Comparison of ENCODE assay signal across 28 mouse cellular contexts in genomic region chr5:66647504-66647903, GRCm38 (mm10). TPM values are rescaled to one million over a fixed set of nuclear protein-coding genes. Genes with fewer than 3 reads are reported as not detected.
DNase-seq lines count a peak whose midpoint lies in the region; ATAC-seq and TF ChIP-seq lines count a peak whose summit lies in the region.
"Had no signal": no experiment of that assay in that cellular context is flagged by ENCODE, and none has a peak within 500 bp of the region (broad histone marks: within the 10 kb centered on the region; RNA-seq: fewer than 3 reads in every experiment).

No protein-coding gene starts in this region.

- 12% methylated on average over 7 of the region's 7 CpGs for WGBS in heart, adult 2 months
- 34% methylated on average over 7 of the region's 7 CpGs for whole genome bisulfite sequencing in lung, embryonic 14.5 days
- WGBS in lung, postnatal 0 days = 17% methylated on average over 7 of the region's 7 CpGs
- WGBS in heart, postnatal 0 days = 5% methylated on average over 7 of the region's 7 CpGs
- 63% methylated on average over 7 of the region's 7 CpGs for WGBS in kidney, embryonic 14.5 days

- H3K4me3 ChIP-seq in heart, adult 2 months = no peak overlapping the region
- H3K4me3 ChIP-seq in lung, embryonic 14.5 days (ENCODE audit: low read depth, low read length) = no peak overlapping the region
- H3K4me3 ChIP-seq in lung, postnatal 0 days (ENCODE audit: low read depth, low read length) = no peak overlapping the region
- H3K4me3 ChIP-seq in heart, postnatal 0 days (ENCODE audit: low read depth, low read length) = no peak overlapping the region
- no peak overlapping the region for H3K4me3 ChIP-seq in kidney, embryonic 14.5 days (ENCODE audit: low read length)
- H3K4me3 ChIP-seq: embryonic facial prominence, embryonic 10.5 days; embryonic facial prominence, embryonic 15.5 days; forebrain, embryonic 12.5 days; hindbrain, embryonic 10.5 days; hindbrain, embryonic 15.5 days; kidney, embryonic 15.5 days; left cerebral cortex, adult 2 months; limb, embryonic 13.5 days had no signal

- DNase-seq in heart, adult 18-20 months = peak; percentile 13 to 16
- no peak for DNase-seq in heart, adult 2 months
- DNase-seq in lung, embryonic 14.5 days = peak; percentile 12
- DNase-seq in lung, postnatal 0 days (ENCODE audit: low spot score) = no peak
- DNase-seq in heart, postnatal 0 days (ENCODE audit: low spot score) = peak; percentile 30
- DNase-seq in right cerebral cortex, postnatal 10 days (ENCODE audit: low spot score in 2 of 2) = no peak
- DNase-seq: adrenal gland, adult 8-10 months; B cell, adult 2 months; cerebellum, adult 8-10 months; cerebellum, postnatal 25 days; forebrain, postnatal 0 days; kidney, adult 11 months; kidney, postnatal 25 days; midbrain, embryonic 14.5 days; right cerebral cortex, postnatal 14 days; thymus, postnatal 4 days had no signal

- ATAC-seq in lung, embryonic 14.5 days (ENCODE audit: insufficient read depth) = no peak
- ATAC-seq in lung, postnatal 0 days = no peak
- peak; percentile 72; the same call in 1 of the 2 replicates for ATAC-seq in heart, postnatal 0 days (ENCODE audit: insufficient read depth, low read depth)
- ATAC-seq in kidney, embryonic 14.5 days (ENCODE audit: low FRiP score, low TSS enrichment) = no peak
- ATAC-seq: forebrain, postnatal 0 days; inflammation-experienced regulatory T-cells, adult 6 months had no signal

- H3K9ac ChIP-seq in heart, adult 2 months (ENCODE audit: low read depth, low read length) = no peak overlapping the region
- H3K9ac ChIP-seq in lung, embryonic 14.5 days = no peak overlapping the region
- no peak overlapping the region for H3K9ac ChIP-seq in lung, postnatal 0 days (replicated peaks; ENCODE audit: low read depth)
- H3K9ac ChIP-seq in heart, postnatal 0 days (replicated peaks; ENCODE audit: low read depth, low read length) = 0 out of 2 replicates have a peak overlapping the region, but pooled peaks have one; percentile 17
- no peak overlapping the region for H3K9ac ChIP-seq in kidney, embryonic 14.5 days (ENCODE audit: low read depth, low read length)
- H3K9ac ChIP-seq: embryonic facial prominence, embryonic 15.5 days; forebrain, embryonic 12.5 days; forebrain, postnatal 0 days; hindbrain, embryonic 15.5 days; kidney, embryonic 15.5 days; limb, embryonic 13.5 days had no signal

- TF ChIP-seq CTCF in heart, adult 2 months (IDR thresholded peaks at IDR 0.05) = no peak
- TF ChIP-seq CTCF in lung, embryonic 14.5 days (IDR thresholded peaks at IDR 0.05; ENCODE audit: low read depth) = no peak
- TF ChIP-seq CTCF in lung, postnatal 0 days (IDR thresholded peaks at IDR 0.05) = no peak
- TF ChIP-seq CTCF in heart, postnatal 0 days (IDR thresholded peaks at IDR 0.05; ENCODE audit: low read depth) = no peak

- intact Hi-C loops in heart, adult 2 months (cut with DNase I) = no loop called here

- no peaks in the 10 kb centered on the region for H3K36me3 ChIP-seq in heart, adult 2 months (ENCODE audit: control insufficient read depth, insufficient read depth, low read length)
- H3K36me3 ChIP-seq in lung, embryonic 14.5 days (ENCODE audit: insufficient read depth) = no peaks in the 10 kb centered on the region
- H3K36me3 ChIP-seq in lung, postnatal 0 days (ENCODE audit: insufficient read depth, low read length) = no peaks in the 10 kb centered on the region
- H3K36me3 ChIP-seq in heart, postnatal 0 days (replicated peaks; ENCODE audit: control insufficient read depth, insufficient read depth, low read length) = no peaks in the 10 kb centered on the region
- H3K36me3 ChIP-seq in kidney, embryonic 14.5 days (ENCODE audit: control insufficient read depth, insufficient read depth, low read length) = no peaks in the 10 kb centered on the region
- H3K36me3 ChIP-seq: embryonic facial prominence, embryonic 10.5 days; embryonic facial prominence, embryonic 15.5 days; forebrain, embryonic 12.5 days; hindbrain, embryonic 10.5 days; hindbrain, embryonic 15.5 days; kidney, embryonic 15.5 days; limb, embryonic 13.5 days had no signal

- TF ChIP-seq POLR2A in heart, adult 2 months (IDR thresholded peaks at IDR 0.05; ENCODE audit: insufficient read depth, low read depth, low read length) = no peak

- H3K9me3 ChIP-seq in lung, embryonic 14.5 days (ENCODE audit: low read depth, low read length) = no peaks in the 10 kb centered on the region
- no peaks in the 10 kb centered on the region for H3K9me3 ChIP-seq in lung, postnatal 0 days (ENCODE audit: low read length)
- H3K9me3 ChIP-seq in heart, postnatal 0 days (replicated peaks; ENCODE audit: control insufficient read depth, low read length) = no peaks in the 10 kb centered on the region
- no peaks in the 10 kb centered on the region for H3K9me3 ChIP-seq in kidney, embryonic 14.5 days (ENCODE audit: control insufficient read depth, low read length)
- H3K9me3 ChIP-seq: embryonic facial prominence, embryonic 10.5 days; embryonic facial prominence, embryonic 15.5 days; forebrain, embryonic 12.5 days; hindbrain, embryonic 10.5 days; hindbrain, embryonic 15.5 days; kidney, embryonic 15.5 days; limb, embryonic 13.5 days had no signal

- no peaks in the 10 kb centered on the region for H3K79me2 ChIP-seq in heart, adult 2 months (replicated peaks; ENCODE audit: control insufficient read depth, insufficient read depth, low read length)

- no peak for TF ChIP-seq EP300 in heart, adult 2 months (IDR thresholded peaks at IDR 0.05; ENCODE audit: insufficient read depth, low read depth, low read length)
- TF ChIP-seq EP300 in lung, postnatal 0 days (IDR thresholded peaks at IDR 0.05) = no peak
- no peak for TF ChIP-seq EP300 in heart, postnatal 0 days (IDR thresholded peaks at IDR 0.05; ENCODE audit: low read depth)

- H3K27me3 ChIP-seq in heart, adult 2 months (ENCODE audit: control insufficient read depth, insufficient read depth, low read length) = no peaks in the 10 kb centered on the region
- H3K27me3 ChIP-seq in lung, embryonic 14.5 days (ENCODE audit: insufficient read depth, low read length) = no peaks in the 10 kb centered on the region
- H3K27me3 ChIP-seq in lung, postnatal 0 days (replicated peaks; ENCODE audit: insufficient read depth, low read length) = no peaks in the 10 kb centered on the region
- no peaks in the 10 kb centered on the region for H3K27me3 ChIP-seq in heart, postnatal 0 days (ENCODE audit: control insufficient read depth, insufficient read depth, low read length)
- H3K27me3 ChIP-seq in kidney, embryonic 14.5 days (ENCODE audit: control insufficient read depth, insufficient read depth, low read length) = no peaks in the 10 kb centered on the region
- H3K27me3 ChIP-seq: embryonic facial prominence, embryonic 15.5 days; forebrain, embryonic 12.5 days; hindbrain, embryonic 15.5 days; kidney, embryonic 15.5 days; limb, embryonic 13.5 days had no signal

- H3K4me1 ChIP-seq in heart, adult 2 months (ENCODE audit: control insufficient read depth, insufficient read depth, low read length) = peaks cover 1% of the 10 kb centered on the region; the same call in 1 of the 2 replicates
- H3K4me1 ChIP-seq in lung, embryonic 14.5 days (ENCODE audit: insufficient read depth) = no peaks in the 10 kb centered on the region
- H3K4me1 ChIP-seq in lung, postnatal 0 days (ENCODE audit: insufficient read depth, low read depth, low read length) = no peaks in the 10 kb centered on the region
- H3K4me1 ChIP-seq in heart, postnatal 0 days (ENCODE audit: control insufficient read depth, insufficient read depth) = peaks cover 13% of the 10 kb centered on the region
- H3K4me1 ChIP-seq in kidney, embryonic 14.5 days (ENCODE audit: control insufficient read depth, insufficient read depth, low read length) = no peaks in the 10 kb centered on the region
- H3K4me1 ChIP-seq: embryonic facial prominence, embryonic 15.5 days; forebrain, embryonic 12.5 days; hindbrain, embryonic 10.5 days; hindbrain, embryonic 15.5 days had no signal

- H3K4me2 ChIP-seq in lung, embryonic 14.5 days = no peak overlapping the region
- H3K4me2 ChIP-seq in lung, postnatal 0 days (replicated peaks; ENCODE audit: low read depth, low read length) = no peak overlapping the region
- peak overlapping the region; percentile 22; the same call in 1 of the 2 replicates for H3K4me2 ChIP-seq in heart, postnatal 0 days (ENCODE audit: low read depth, low read length)
- no peak overlapping the region for H3K4me2 ChIP-seq in kidney, embryonic 14.5 days (replicated peaks; ENCODE audit: low read depth, low read length)
- H3K4me2 ChIP-seq: embryonic facial prominence, embryonic 15.5 days; forebrain, embryonic 12.5 days; hindbrain, embryonic 15.5 days; kidney, embryonic 15.5 days; limb, embryonic 13.5 days; liver, embryonic 11.5 days had no signal

- H3K27ac ChIP-seq in heart, adult 2 months = no peak overlapping the region
- H3K27ac ChIP-seq in lung, embryonic 14.5 days (ENCODE audit: low read depth) = no peak overlapping the region
- H3K27ac ChIP-seq in lung, postnatal 0 days (ENCODE audit: low read length) = no peak overlapping the region
- H3K27ac ChIP-seq in heart, postnatal 0 days (ENCODE audit: low read depth) = peak overlapping the region; percentile 71
- H3K27ac ChIP-seq in kidney, embryonic 14.5 days (ENCODE audit: low read depth, low read length) = no peak overlapping the region
- H3K27ac ChIP-seq: embryonic facial prominence, embryonic 10.5 days; embryonic facial prominence, embryonic 15.5 days; forebrain, embryonic 12.5 days; hindbrain, embryonic 10.5 days; hindbrain, embryonic 15.5 days; kidney, embryonic 15.5 days; left cerebral cortex, adult 2 months; limb, embryonic 13.5 days had no signal

RNA-seq across cellular contexts. Expression of gene Uchl1, which starts 28.4 kb away (rescaled TPM):
- 1 to 10 TPM; 8.3 to 8.4 TPM for total RNA-seq in heart, adult 18-20 months (2021)
- 10 to 100 TPM in 1 of 2 experiments, 1 to 10 TPM in 1; 7.2 to 10.3 TPM for total RNA-seq in heart, adult 2 months (2021)
- polyA plus RNA-seq in heart, adult 2 months (2012; rRNA removed) = 13.4 and 20.8 TPM in 2 replicates
- 60.5 and 61.0 TPM in 2 replicates for polyA plus RNA-seq in lung, embryonic 14.5 days (2014; fragmentation: Nextera tagmentation; extraction: Ambion mirVana)
- 18.3 and 18.8 TPM in 2 replicates for polyA plus RNA-seq in lung, postnatal 0 days (2015; fragmentation: Nextera tagmentation; extraction: Ambion mirVana)
- 97.4 and 108 TPM in 2 replicates for total RNA-seq in heart, postnatal 0 days (2014; rRNA removed; ENCODE audit: low replicate concordance)
- polyA plus RNA-seq in heart, postnatal 0 days (2015; fragmentation: Nextera tagmentation; extraction: Ambion mirVana) = 56.7 and 69.9 TPM in 2 replicates
- 55.1 and 61.9 TPM in 2 replicates for polyA plus RNA-seq in kidney, embryonic 14.5 days (2014; fragmentation: Nextera tagmentation; extraction: Ambion mirVana)
- total RNA-seq: monocyte, adult 5-6 weeks had no signal

RNA-seq across cellular contexts. Expression of gene Apbb2, which starts 28.9 kb away (rescaled TPM):
- total RNA-seq in heart, adult 18-20 months (2021) = 10 to 100 TPM; 45.5 to 46.5 TPM
- 10 to 100 TPM; 39.9 to 40.0 TPM for total RNA-seq in heart, adult 2 months (2021)
- 26.7 and 32.4 TPM in 2 replicates for polyA plus RNA-seq in heart, adult 2 months (2012; rRNA removed)
- 49.8 and 54.6 TPM in 2 replicates for polyA plus RNA-seq in lung, embryonic 14.5 days (2014; fragmentation: Nextera tagmentation; extraction: Ambion mirVana)
- polyA plus RNA-seq in lung, postnatal 0 days (2015; fragmentation: Nextera tagmentation; extraction: Ambion mirVana) = 48.9 and 50.4 TPM in 2 replicates
- 31.1 and 41.0 TPM in 2 replicates for total RNA-seq in heart, postnatal 0 days (2014; rRNA removed; ENCODE audit: low replicate concordance)
- 31.8 and 31.9 TPM in 2 replicates for polyA plus RNA-seq in heart, postnatal 0 days (2015; fragmentation: Nextera tagmentation; extraction: Ambion mirVana)
- 39.3 and 55.9 TPM in 2 replicates for polyA plus RNA-seq in kidney, embryonic 14.5 days (2014; fragmentation: Nextera tagmentation; extraction: Ambion mirVana)

Comparison
In these comparisons a context has a peak if more than half of its experiments do, and no peak if none do; other contexts are left out.
1. DNase-seq: peak in heart, adult 18-20 months (2 of 2), lung, embryonic 14.5 days (single experiment) and heart, postnatal 0 days (single experiment); none in heart, adult 2 months (0 of 2), lung, postnatal 0 days (single experiment) and right cerebral cortex, postnatal 10 days (0 of 2).